Mouse (Mus musculus): ENCODE data around the gene Efr3b.

DNA sequence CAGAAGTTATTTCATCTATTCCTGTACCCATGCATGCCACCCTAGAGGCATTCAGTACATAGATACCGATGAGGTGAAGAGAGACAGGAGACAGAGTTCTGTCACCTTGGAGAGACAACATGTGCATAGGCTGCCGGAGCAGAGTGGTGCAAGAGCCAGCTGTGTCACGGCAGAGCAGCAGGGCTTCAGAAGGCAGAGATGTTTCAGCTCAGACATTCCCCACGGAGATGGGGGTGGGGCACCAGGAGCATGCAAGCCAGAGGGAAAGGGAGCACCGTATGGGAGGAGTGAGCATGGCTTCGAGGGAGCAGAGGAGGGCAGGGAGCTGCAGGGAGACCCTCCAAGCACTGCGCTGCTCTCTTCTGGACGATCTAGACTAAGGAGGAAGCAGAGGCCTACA, 18.2 kb downstream of the Efr3b start:
- TF ChIP-seq CTCF (conservative IDR thresholded peaks at IDR 0.05; ENCODE audit: low read length) (no peak), NANOG (IDR thresholded peaks at IDR 0.05; ENCODE audit: borderline replicate concordance, low read length) (no peak)
